Comparison of ENCODE assay signal across 25 mouse cellular contexts in genomic region chr3:122433975-122434626, GRCm38 (mm10).
"Had no signal": no experiment of that assay in that cellular context is flagged by ENCODE, and none has a peak within 500 bp of the region (broad histone marks: within the 10 kb centered on the region; RNA-seq: fewer than 3 reads in every experiment).

No protein-coding gene starts in this region.

- ATAC-seq: hindbrain, embryonic 16.5 days; inflammation-experienced regulatory T-cells, adult 6 months; intestine, embryonic 15.5 days; intestine, postnatal 0 days had no signal

- H3K9me3 ChIP-seq: heart, embryonic 10.5 days; heart, embryonic 12.5 days; hindbrain, embryonic 10.5 days; hindbrain, embryonic 12.5 days; intestine, embryonic 15.5 days; limb, embryonic 13.5 days; limb, embryonic 15.5 days had no signal

- H3K36me3 ChIP-seq: heart, embryonic 10.5 days; heart, embryonic 12.5 days; hindbrain, embryonic 12.5 days; intestine, embryonic 15.5 days; limb, embryonic 13.5 days; limb, embryonic 15.5 days had no signal

- H3K4me3 ChIP-seq: gastrocnemius, adult 2 months; heart, embryonic 10.5 days; heart, embryonic 12.5 days; hindbrain, embryonic 10.5 days; hindbrain, embryonic 12.5 days; intestine, embryonic 15.5 days; left cerebral cortex, adult 2 months; limb, embryonic 13.5 days; limb, embryonic 15.5 days had no signal

- H3K27me3 ChIP-seq: hindbrain, embryonic 12.5 days; intestine, embryonic 15.5 days; limb, embryonic 13.5 days; limb, embryonic 15.5 days had no signal

- H3K27ac ChIP-seq: gastrocnemius, adult 2 months; heart, embryonic 10.5 days; hindbrain, embryonic 10.5 days; hindbrain, embryonic 12.5 days; hindbrain, embryonic 14.5 days; intestine, embryonic 15.5 days; left cerebral cortex, adult 2 months; limb, embryonic 13.5 days; limb, embryonic 15.5 days; liver, embryonic 14.5 days had no signal

- DNase-seq: gastrocnemius, adult 2 months; gastrocnemius, postnatal 10 days; gastrocnemius, postnatal 25 days; heart, adult 18-20 months; heart, postnatal 10 days; heart, postnatal 4 days; kidney, adult 18-20 months; kidney, adult 8-10 months; kidney, postnatal 10 days; kidney, postnatal 25 days; left cerebral cortex, postnatal 4 days; lung, adult 18-20 months had no signal

- H3K9ac ChIP-seq: heart, embryonic 12.5 days; hindbrain, embryonic 12.5 days; hindbrain, embryonic 14.5 days; intestine, embryonic 15.5 days; limb, embryonic 13.5 days; limb, embryonic 15.5 days; liver, embryonic 14.5 days had no signal
